Mouse (Mus musculus) C2C12 (cell line): ENCODE results near the gene Olfr583.

Experiments used
- CEBPB ChIP-seq: IDR thresholded peaks from one replicate; pipeline ENCODE4 v1.6.1; 2011; ENCODE audit warnings: low read depth, mild to moderate bottlenecking, control low read depth, moderate library complexity
- CTCF ChIP-seq: IDR thresholded peaks from one replicate; pipeline ENCODE4 v1.5.1; 2011; ENCODE audit not compliant: control insufficient read depth, insufficient read depth, insufficient read length
- FOSL1 ChIP-seq: IDR thresholded peaks from one replicate; pipeline ENCODE4 v1.8.0; 2011; ENCODE audit warnings: mild to moderate bottlenecking, low read length; ENCODE audit not compliant: poor library complexity, insufficient read depth, severe bottlenecking
- MAX ChIP-seq: IDR thresholded peaks from one replicate; pipeline ENCODE4 v1.6.1; 2011; ENCODE audit warnings: mild to moderate bottlenecking, control low read depth
- MYOD1 ChIP-seq: IDR thresholded peaks from one replicate; pipeline ENCODE4 v1.6.1; 2011; ENCODE audit warnings: low read depth; ENCODE audit not compliant: control insufficient read depth, insufficient read length
- MYOG ChIP-seq: IDR thresholded peaks from one replicate; pipeline ENCODE4 v1.6.1; 2011; ENCODE audit not compliant: control insufficient read depth, insufficient read length; ENCODE audit errors: extremely low read depth
- USF1 ChIP-seq: IDR thresholded peaks from one replicate; pipeline ENCODE4 v1.6.1; 2011; ENCODE audit warnings: low read depth, mild to moderate bottlenecking, control low read depth, moderate library complexity

- TF ChIP-seq CTCF: no peak
- TF ChIP-seq USF1: no peak
- no peak for TF ChIP-seq MYOG
- TF ChIP-seq MAX: no peak
- no peak for TF ChIP-seq MYOD1
- TF ChIP-seq FOSL1: no peak
- no peak for TF ChIP-seq CEBPB
Observed at GRCm38 (mm10) chr7:103081585-103081984, 30.5 kb downstream of the Olfr583 start, which contains the start of gene Olfr584.
